In the genomic region with DNA sequence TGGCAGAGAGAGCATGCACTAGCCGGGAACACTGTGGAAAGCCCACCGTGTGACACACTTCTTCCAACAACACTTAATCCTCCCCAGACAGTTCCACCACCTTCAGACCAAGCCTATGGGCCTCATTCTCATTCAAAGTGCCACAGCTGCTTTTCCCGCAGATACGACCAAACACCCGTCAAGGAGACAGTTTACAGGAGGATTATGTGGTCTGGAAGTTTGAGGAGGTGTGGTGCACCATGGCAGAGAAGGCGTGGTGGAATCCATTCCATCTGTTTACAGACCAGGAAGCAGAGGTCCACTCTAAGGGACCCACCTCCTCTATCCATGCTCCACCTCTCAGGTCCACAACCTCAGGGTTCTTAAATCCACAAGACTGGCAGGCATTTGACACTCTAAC, we compare ENCODE assay signal across 24 mouse cellular contexts. TPM values are rescaled to one million over a fixed set of nuclear protein-coding genes. Genes with fewer than 3 reads are reported as not detected.
A peak's percentile ranks its signal among the peaks of the same experiment; 100 is the strongest.
DNase-seq lines count a peak whose midpoint lies in the region; ATAC-seq and TF ChIP-seq lines count a peak whose summit lies in the region.
"Had no signal": no experiment of that assay in that cellular context is flagged by ENCODE, and none has a peak within 500 bp of the region (broad histone marks: within the 10 kb centered on the region; RNA-seq: fewer than 3 reads in every experiment).

No protein-coding gene starts in this region.

- TF ChIP-seq POLR2A in kidney, adult 2 months (IDR thresholded peaks at IDR 0.05; ENCODE audit: low read depth, low read length) = no peak

- no peak overlapping the region for H3K4me3 ChIP-seq in embryonic facial prominence, embryonic 14.5 days (ENCODE audit: low read depth, low read length)
- no peak overlapping the region for H3K4me3 ChIP-seq in embryonic facial prominence, embryonic 10.5 days
- no peak overlapping the region for H3K4me3 ChIP-seq in kidney, adult 2 months (ENCODE audit: insufficient read depth, low read depth, low read length)
- H3K4me3 ChIP-seq in midbrain, embryonic 11.5 days (ENCODE audit: low read depth, low read length) = no peak overlapping the region
- H3K4me3 ChIP-seq in midbrain, postnatal 0 days (ENCODE audit: low read depth, low read length) = no peak overlapping the region
- H3K4me3 ChIP-seq in stomach, postnatal 0 days (ENCODE audit: low read depth, low read length) = no peak overlapping the region
- H3K4me3 ChIP-seq: embryonic facial prominence, embryonic 15.5 days; gastrocnemius, adult 2 months; hindbrain, embryonic 13.5 days had no signal

- no peak for TF ChIP-seq CTCF in kidney, adult 2 months (conservative IDR thresholded peaks at IDR 0.05; ENCODE audit: insufficient read depth, insufficient read length, low read depth, low read length)
- TF ChIP-seq CTCF in midbrain, postnatal 0 days (IDR thresholded peaks at IDR 0.05) = no peak
- TF ChIP-seq CTCF in stomach, postnatal 0 days (IDR thresholded peaks at IDR 0.05; ENCODE audit: low read depth) = no peak

- 63% methylated on average over 6 of the region's 6 CpGs for WGBS in embryonic facial prominence, embryonic 14.5 days
- WGBS in embryonic facial prominence, embryonic 10.5 days = 81% methylated on average over 6 of the region's 6 CpGs
- WGBS in kidney, adult 2 months = 85% methylated on average over 6 of the region's 6 CpGs
- WGBS in midbrain, embryonic 11.5 days = 74% methylated on average over 6 of the region's 6 CpGs
- 76% methylated on average over 6 of the region's 6 CpGs for WGBS in midbrain, postnatal 0 days
- WGBS in stomach, postnatal 0 days = 43% methylated on average over 6 of the region's 6 CpGs

- no peaks in the 10 kb centered on the region for H3K27me3 ChIP-seq in embryonic facial prominence, embryonic 14.5 days (replicated peaks; ENCODE audit: control insufficient read depth, insufficient read depth, low read length)
- no peaks in the 10 kb centered on the region for H3K27me3 ChIP-seq in embryonic facial prominence, embryonic 10.5 days (replicated peaks; ENCODE audit: low read depth, poor library complexity, severe bottlenecking)
- no peaks in the 10 kb centered on the region for H3K27me3 ChIP-seq in kidney, adult 2 months (replicated peaks; ENCODE audit: control insufficient read depth, insufficient read depth, low read length)
- no peaks in the 10 kb centered on the region for H3K27me3 ChIP-seq in midbrain, embryonic 11.5 days (ENCODE audit: control insufficient read depth, insufficient read depth, low read length)
- no peaks in the 10 kb centered on the region for H3K27me3 ChIP-seq in midbrain, postnatal 0 days (ENCODE audit: insufficient read depth, low read length)
- no peaks in the 10 kb centered on the region for H3K27me3 ChIP-seq in stomach, postnatal 0 days (ENCODE audit: control insufficient read depth, insufficient read depth, low read length)
- H3K27me3 ChIP-seq: embryonic facial prominence, embryonic 15.5 days; hindbrain, embryonic 13.5 days had no signal

- ATAC-seq in embryonic facial prominence, embryonic 14.5 days (ENCODE audit: low read depth) = peak; percentile 18; the same call in 1 of the 2 replicates
- no peak for ATAC-seq in midbrain, embryonic 11.5 days (ENCODE audit: low FRiP score)
- no peak for ATAC-seq in midbrain, postnatal 0 days (ENCODE audit: low FRiP score)
- peak; percentile 41; the same call in 1 of the 2 replicates for ATAC-seq in stomach, postnatal 0 days (ENCODE audit: low FRiP score, low TSS enrichment)
- ATAC-seq: forebrain, embryonic 14.5 days; forebrain, postnatal 0 days; hindbrain, embryonic 16.5 days had no signal

- H3K27ac ChIP-seq in embryonic facial prominence, embryonic 14.5 days (replicated peaks; ENCODE audit: low read depth, low read length) = no peak overlapping the region
- no peak overlapping the region for H3K27ac ChIP-seq in embryonic facial prominence, embryonic 10.5 days (replicated peaks)
- peak overlapping the region; percentile 12; the same call in 1 of the 2 replicates for H3K27ac ChIP-seq in kidney, adult 2 months (ENCODE audit: insufficient read depth, low read depth, low read length)
- H3K27ac ChIP-seq in midbrain, embryonic 11.5 days (ENCODE audit: low read depth, low read length) = no peak overlapping the region
- H3K27ac ChIP-seq in midbrain, postnatal 0 days (ENCODE audit: low read depth, low read length) = no peak overlapping the region
- H3K27ac ChIP-seq in stomach, postnatal 0 days (replicated peaks) = no peak overlapping the region
- H3K27ac ChIP-seq: embryonic facial prominence, embryonic 15.5 days; gastrocnemius, adult 2 months; hindbrain, embryonic 13.5 days had no signal

- no peaks in the 10 kb centered on the region for H3K9me3 ChIP-seq in embryonic facial prominence, embryonic 14.5 days (ENCODE audit: control insufficient read depth, low read length)
- H3K9me3 ChIP-seq in embryonic facial prominence, embryonic 10.5 days = no peaks in the 10 kb centered on the region
- no peaks in the 10 kb centered on the region for H3K9me3 ChIP-seq in midbrain, embryonic 11.5 days (ENCODE audit: control insufficient read depth, low read length)
- no peaks in the 10 kb centered on the region for H3K9me3 ChIP-seq in midbrain, postnatal 0 days (ENCODE audit: low read length)
- H3K9me3 ChIP-seq in stomach, postnatal 0 days (ENCODE audit: control insufficient read depth, low read length) = no peaks in the 10 kb centered on the region
- H3K9me3 ChIP-seq: embryonic facial prominence, embryonic 15.5 days; hindbrain, embryonic 13.5 days had no signal

- H3K4me1 ChIP-seq in embryonic facial prominence, embryonic 14.5 days (ENCODE audit: control insufficient read depth, insufficient read depth, low read length) = no peaks in the 10 kb centered on the region
- no peaks in the 10 kb centered on the region; the same call in 1 of the 2 replicates for H3K4me1 ChIP-seq in embryonic facial prominence, embryonic 10.5 days
- H3K4me1 ChIP-seq in kidney, adult 2 months (ENCODE audit: control insufficient read depth, insufficient read depth, low read length) = peaks cover 31% of the 10 kb centered on the region; the same call in 1 of the 2 replicates
- no peaks in the 10 kb centered on the region for H3K4me1 ChIP-seq in midbrain, embryonic 11.5 days (ENCODE audit: control insufficient read depth, insufficient read depth, low read length)
- no peaks in the 10 kb centered on the region for H3K4me1 ChIP-seq in midbrain, postnatal 0 days (ENCODE audit: insufficient read depth, low read length)
- no peaks in the 10 kb centered on the region for H3K4me1 ChIP-seq in stomach, postnatal 0 days (replicated peaks; ENCODE audit: control insufficient read depth, insufficient read depth)
- H3K4me1 ChIP-seq: embryonic facial prominence, embryonic 15.5 days had no signal

- no peaks in the 10 kb centered on the region for H3K36me3 ChIP-seq in embryonic facial prominence, embryonic 14.5 days (ENCODE audit: control insufficient read depth, insufficient read depth, low read length)
- H3K36me3 ChIP-seq in embryonic facial prominence, embryonic 10.5 days (replicated peaks) = no peaks in the 10 kb centered on the region
- H3K36me3 ChIP-seq in kidney, adult 2 months (ENCODE audit: control insufficient read depth, insufficient read depth, low read length) = no peaks in the 10 kb centered on the region
- H3K36me3 ChIP-seq in midbrain, embryonic 11.5 days (ENCODE audit: control insufficient read depth, insufficient read depth, low read length) = no peaks in the 10 kb centered on the region
- no peaks in the 10 kb centered on the region for H3K36me3 ChIP-seq in midbrain, postnatal 0 days (ENCODE audit: insufficient read depth, low read length)
- H3K36me3 ChIP-seq in stomach, postnatal 0 days (ENCODE audit: control insufficient read depth, insufficient read depth, low read length) = no peaks in the 10 kb centered on the region
- H3K36me3 ChIP-seq: embryonic facial prominence, embryonic 15.5 days; hindbrain, embryonic 13.5 days had no signal

- no peak for TF ChIP-seq EP300 in stomach, postnatal 0 days (optimal IDR thresholded peaks at IDR 0.05)

- DNase-seq in embryonic facial prominence, embryonic 14.5 days (ENCODE audit: low spot score) = no peak
- no peak for DNase-seq in embryonic facial prominence, embryonic 10.5 days (ENCODE audit: low spot score)
- no peak for DNase-seq in kidney, adult 2 months
- no peak for DNase-seq in kidney, postnatal 14 days
- DNase-seq in midbrain, embryonic 11.5 days (ENCODE audit: low spot score, missing footprints) = peak; percentile 26
- no peak for DNase-seq in midbrain, postnatal 0 days (ENCODE audit: low spot score)
- DNase-seq in stomach, postnatal 0 days (ENCODE audit: low spot score) = no peak
- no peak for DNase-seq in thymus, adult 18-20 months
- DNase-seq: adrenal gland, adult 8-10 months; adrenal gland, postnatal 25 days; cerebellum, adult 11-12 months; cerebellum, adult 8-10 months; cerebellum, postnatal 10 days; cerebellum, postnatal 36 days; embryo, embryonic 11 days; forebrain, postnatal 0 days; gastrocnemius, adult 2 months; gastrocnemius, postnatal 14 days; heart, adult 11 months had no signal

- H3K9ac ChIP-seq in embryonic facial prominence, embryonic 14.5 days (ENCODE audit: low read depth, low read length) = no peak overlapping the region
- H3K9ac ChIP-seq in midbrain, embryonic 11.5 days (ENCODE audit: low read length) = no peak overlapping the region
- no peak overlapping the region for H3K9ac ChIP-seq in midbrain, postnatal 0 days (replicated peaks; ENCODE audit: low read length, poor library complexity, severe bottlenecking)
- H3K9ac ChIP-seq in stomach, postnatal 0 days (ENCODE audit: low read length) = no peak overlapping the region
- H3K9ac ChIP-seq: embryonic facial prominence, embryonic 15.5 days; forebrain, postnatal 0 days; hindbrain, embryonic 13.5 days had no signal

- no peak overlapping the region for H3K4me2 ChIP-seq in embryonic facial prominence, embryonic 14.5 days (ENCODE audit: low read depth, low read length)
- no peak overlapping the region for H3K4me2 ChIP-seq in midbrain, embryonic 11.5 days
- no peak overlapping the region for H3K4me2 ChIP-seq in midbrain, postnatal 0 days (ENCODE audit: low read depth, low read length, poor library complexity, severe bottlenecking)
- H3K4me2 ChIP-seq in stomach, postnatal 0 days (replicated peaks; ENCODE audit: low read depth) = no peak overlapping the region
- H3K4me2 ChIP-seq: embryonic facial prominence, embryonic 15.5 days; heart, embryonic 11.5 days; hindbrain, embryonic 13.5 days had no signal

RNA-seq across cellular contexts. Expression of a gene that starts 6.7 kb away (rescaled TPM):
- polyA plus RNA-seq in embryonic facial prominence, embryonic 14.5 days (2014; fragmentation: Nextera tagmentation; extraction: Ambion mirVana) = 25.3 and 25.8 TPM in 2 replicates
- 20.7 and 21.0 TPM in 2 replicates for polyA plus RNA-seq in embryonic facial prominence, embryonic 10.5 days (2016; fragmentation: Nextera tagmentation; extraction: Ambion mirVana)
- 27.1 and 37.2 TPM in 2 replicates for polyA plus RNA-seq in kidney, adult 2 months (2012; rRNA removed)
- polyA plus RNA-seq in midbrain, embryonic 11.5 days (2014; fragmentation: Nextera tagmentation; extraction: Ambion mirVana) = 22.2 and 23.6 TPM in 2 replicates
- total RNA-seq in midbrain, postnatal 0 days (2014; rRNA removed) = 20.9 and 22.7 TPM in 2 replicates
- 12.6 and 13.8 TPM in 2 replicates for polyA plus RNA-seq in midbrain, postnatal 0 days (2015; fragmentation: Nextera tagmentation; extraction: Ambion mirVana)
- polyA plus RNA-seq in stomach, postnatal 0 days (2015; fragmentation: Nextera tagmentation; extraction: Ambion mirVana) = 12.6 and 13.2 TPM in 2 replicates

RNA-seq across cellular contexts. Expression of a gene that starts 14.7 kb away (rescaled TPM):
- polyA plus RNA-seq in embryonic facial prominence, embryonic 14.5 days (2014; fragmentation: Nextera tagmentation; extraction: Ambion mirVana) = 96.8 and 114 TPM in 2 replicates
- polyA plus RNA-seq in embryonic facial prominence, embryonic 10.5 days (2016; fragmentation: Nextera tagmentation; extraction: Ambion mirVana) = 103 and 113 TPM in 2 replicates
- 49.8 and 54.6 TPM in 2 replicates for polyA plus RNA-seq in kidney, adult 2 months (2012; rRNA removed)
- 73.7 and 75.2 TPM in 2 replicates for polyA plus RNA-seq in midbrain, embryonic 11.5 days (2014; fragmentation: Nextera tagmentation; extraction: Ambion mirVana)
- total RNA-seq in midbrain, postnatal 0 days (2014; rRNA removed) = 38.1 and 41.9 TPM in 2 replicates
- 63.2 and 65.1 TPM in 2 replicates for polyA plus RNA-seq in midbrain, postnatal 0 days (2015; fragmentation: Nextera tagmentation; extraction: Ambion mirVana)
- 102 TPM in 2 replicates for polyA plus RNA-seq in stomach, postnatal 0 days (2015; fragmentation: Nextera tagmentation; extraction: Ambion mirVana)

Comparison
In these comparisons a context has a peak if more than half of its experiments do, and no peak if none do; other contexts are left out.
1. ATAC-seq: peak in embryonic facial prominence, embryonic 14.5 days (single experiment) and stomach, postnatal 0 days (single experiment); none in midbrain, embryonic 11.5 days (single experiment) and midbrain, postnatal 0 days (single experiment).